Mouse (Mus musculus) gastrocnemius, postnatal 25 days (tissue): ENCODE measurements around the gene Mtrf1. TPM values are rescaled to one million over a fixed set of nuclear protein-coding genes. Genes with fewer than 3 reads are reported as not detected.
A peak's percentile ranks its signal among the peaks of the same experiment; 100 is the strongest.
"Not testable (repeated sequence)": the region's sequence is repeated elsewhere in the genome, so short reads cannot be mapped to it uniquely, and the experiment has no call there.

Source experiments
- DNase-seq: peaks from one replicate; pipeline ENCODE4 v3.0.0; 2022
- total RNA-seq, 2 experiments: library from RNA; stranded (reverse); gene quantifications; 1 replicate in 1 of 2; 2 replicates in 1 of 2; pipeline ENCODE4 v1.2.3; 2021

The Mtrf1 gene
- total RNA-seq, 2 experiments from 2014 or later = 6.5 to 7.3 TPM

- DNase-seq = no peak
These were observed 47.6 kb downstream of the Mtrf1 start for GRCm38 (mm10) chr14:79445055-79445620.

GRCm38 (mm10) chr14:79451681-79452590 lies 54.4 kb downstream of the Mtrf1 start, which contains the start of gene Kbtbd6:
TSS of gene Kbtbd6 (plus strand) at chr14:79451835.
- DNase-seq = peak; percentile 71

GRCm38 (mm10) chr14:79452591-79452934 lies 55.0 kb downstream of the Mtrf1 start:
- not testable (repeated sequence) for DNase-seq

GRCm38 (mm10) chr14:79460401-79460800 lies 62.8 kb downstream of the Mtrf1 start:
- no peak for DNase-seq

- DNase-seq = no peak
These were observed 63.4 kb downstream of the Mtrf1 start for GRCm38 (mm10) chr14:79460988-79461387.

GRCm38 (mm10) chr14:79465623-79466022 lies 68.1 kb downstream of the Mtrf1 start:
- DNase-seq = no peak

- no peak for DNase-seq
These were observed 70.0 kb downstream of the Mtrf1 start for GRCm38 (mm10) chr14:79467621-79468020.

Other genes with a start within 250 kb of the Mtrf1 start
- not detected for gene Zfp957, start 150.4 kb upstream of the Mtrf1 start, total RNA-seq
- gene Rgcc, start 96.1 kb upstream of the Mtrf1 start, total RNA-seq = 10 to 100 TPM; 35.0 to 36.2 TPM
- gene Naa16, start 7.0 kb upstream of the Mtrf1 start, total RNA-seq = 10 to 100 TPM; 16.3 to 19.3 TPM
- gene Kbtbd7, start 28.7 kb downstream of the Mtrf1 start, total RNA-seq = 1 to 10 TPM; 5.5 to 7.5 TPM
- gene Kbtbd6, start 54.1 kb downstream of the Mtrf1 start, total RNA-seq = not detected
- gene Elf1, start 83.4 kb downstream of the Mtrf1 start, total RNA-seq = 1 to 10 TPM; 4.7 to 5.5 TPM
- 10 to 100 TPM; 20.0 to 21.2 TPM for gene Wbp4, start 83.7 kb downstream of the Mtrf1 start, total RNA-seq
- 10 to 100 TPM; 75.7 to 81.7 TPM for gene Sugt1, start 189.9 kb downstream of the Mtrf1 start, total RNA-seq